ENCODE assay signal across 24 mouse cellular contexts in genomic region chr2:85168327-85168726, GRCm38 (mm10). TPM values are rescaled to one million over a fixed set of nuclear protein-coding genes. Genes with fewer than 3 reads are reported as not detected.
DNase-seq lines count a peak whose midpoint lies in the region; ATAC-seq lines count a peak whose summit lies in the region.
"Had no signal": no experiment of that assay in that cellular context is flagged by ENCODE, and none has a peak within 500 bp of the region (broad histone marks: within the 10 kb centered on the region; RNA-seq: fewer than 3 reads in every experiment).

No protein-coding gene starts in this region.

- H3K27me3 ChIP-seq in heart, embryonic 13.5 days (replicated peaks), result no peaks in the 10 kb centered on the region
- H3K27me3 ChIP-seq in kidney, embryonic 15.5 days, result peaks cover 7% of the 10 kb centered on the region
- H3K27me3 ChIP-seq: embryonic facial prominence, embryonic 15.5 days; forebrain, embryonic 15.5 days; midbrain, embryonic 12.5 days had no signal

- H3K36me3 ChIP-seq in heart, embryonic 13.5 days, result no peaks in the 10 kb centered on the region
- H3K36me3 ChIP-seq in kidney, embryonic 15.5 days, result no peaks in the 10 kb centered on the region
- H3K36me3 ChIP-seq: embryonic facial prominence, embryonic 15.5 days; forebrain, embryonic 15.5 days; hindbrain, embryonic 10.5 days; midbrain, embryonic 12.5 days had no signal

- peak overlapping the region; percentile 10; the same call in 1 of the 2 replicates for H3K27ac ChIP-seq in heart, embryonic 13.5 days (replicated peaks)
- peak overlapping the region; percentile 64 for H3K27ac ChIP-seq in kidney, embryonic 15.5 days
- H3K27ac ChIP-seq: embryonic facial prominence, embryonic 15.5 days; forebrain, embryonic 15.5 days; hindbrain, embryonic 10.5 days; layer of hippocampus, adult 2 months; midbrain, embryonic 12.5 days had no signal

- no peak overlapping the region for H3K4me2 ChIP-seq in heart, embryonic 13.5 days
- H3K4me2 ChIP-seq in kidney, embryonic 15.5 days, result no peak overlapping the region
- H3K4me2 ChIP-seq: embryonic facial prominence, embryonic 15.5 days; forebrain, embryonic 15.5 days; heart, embryonic 11.5 days; liver, embryonic 11.5 days; midbrain, embryonic 12.5 days had no signal

- no peaks in the 10 kb centered on the region for H3K9me3 ChIP-seq in heart, embryonic 13.5 days
- no peaks in the 10 kb centered on the region for H3K9me3 ChIP-seq in kidney, embryonic 15.5 days (replicated peaks)
- H3K9me3 ChIP-seq: embryonic facial prominence, embryonic 15.5 days; forebrain, embryonic 15.5 days; hindbrain, embryonic 10.5 days; midbrain, embryonic 12.5 days had no signal

- WGBS in heart, embryonic 13.5 days, result 38% methylated on average over 1 of the region's 1 CpGs
- 78% methylated on average over 1 of the region's 1 CpGs for WGBS in kidney, embryonic 15.5 days

- no peak for ATAC-seq in heart, embryonic 13.5 days (ENCODE audit: extremely low read depth, insufficient number of reproducible peaks, low FRiP score, low TSS enrichment)
- ATAC-seq in kidney, embryonic 15.5 days (replicated peaks; ENCODE audit: low FRiP score), result no peak
- ATAC-seq: forebrain, embryonic 15.5 days; hindbrain, embryonic 16.5 days; liver, postnatal 0 days had no signal

- H3K4me3 ChIP-seq in heart, embryonic 13.5 days, result no peak overlapping the region
- H3K4me3 ChIP-seq in kidney, embryonic 15.5 days (replicated peaks), result no peak overlapping the region
- H3K4me3 ChIP-seq: embryonic facial prominence, embryonic 15.5 days; forebrain, embryonic 15.5 days; hindbrain, embryonic 10.5 days; layer of hippocampus, adult 2 months; midbrain, embryonic 12.5 days had no signal

- DNase-seq in heart, adult 8-10 months (ENCODE audit: low spot score), result no peak
- DNase-seq in kidney, postnatal 14 days, result no peak
- DNase-seq in lung, postnatal 36 days, result peak; percentile 7
- DNase-seq in lung, postnatal 25 days (ENCODE audit: low spot score), result no peak
- no peak for DNase-seq in right cerebral cortex, adult 18-20 months
- DNase-seq: adrenal gland, postnatal 25 days; cerebellum, adult 9-10 months; gastrocnemius, postnatal 10 days; kidney, adult 18-20 months; kidney, postnatal 25 days; liver, postnatal 0 days had no signal

- no peak overlapping the region for H3K9ac ChIP-seq in heart, embryonic 13.5 days
- no peak overlapping the region for H3K9ac ChIP-seq in kidney, embryonic 15.5 days
- H3K9ac ChIP-seq: embryonic facial prominence, embryonic 15.5 days; forebrain, embryonic 15.5 days; liver, postnatal 0 days; midbrain, embryonic 12.5 days had no signal

- H3K4me1 ChIP-seq in heart, embryonic 13.5 days, result peaks cover 14% of the 10 kb centered on the region; the same call in 1 of the 2 replicates
- peaks cover 12% of the 10 kb centered on the region for H3K4me1 ChIP-seq in kidney, embryonic 15.5 days
- H3K4me1 ChIP-seq: forebrain, embryonic 15.5 days; midbrain, embryonic 12.5 days had no signal

RNA-seq across cellular contexts. Expression of gene Lrrc55, which starts 28.7 kb away (rescaled TPM):
- polyA plus RNA-seq in heart, embryonic 13.5 days (2015; fragmentation: Nextera tagmentation; extraction: Ambion mirVana), result 0.32 and 0.35 TPM in 2 replicates
- 1 to 10 TPM in 3 of 4 experiments, under 1 TPM in 1; 0.84 to 2.4 (median 2.0) TPM for total RNA-seq in heart, adult 8-10 months (2022)
- polyA plus RNA-seq in kidney, embryonic 15.5 days (2015; fragmentation: Nextera tagmentation; extraction: Ambion mirVana), result 0.40 and 0.65 TPM in 2 replicates
- total RNA-seq: megakaryocyte, adult 5-6 weeks; monocyte, adult 5-6 weeks; neutrophil, adult 5-6 weeks had no signal

RNA-seq across cellular contexts. Expression of gene Aplnr, which starts 32.3 kb away (rescaled TPM):
- 22.3 and 27.8 TPM in 2 replicates for polyA plus RNA-seq in heart, embryonic 13.5 days (2015; fragmentation: Nextera tagmentation; extraction: Ambion mirVana)
- total RNA-seq in heart, adult 8-10 months (2022), result 10 to 100 TPM; 10.3 to 26.7 (median 25.4) TPM
- 94.6 and 104 TPM in 2 replicates for polyA plus RNA-seq in kidney, embryonic 15.5 days (2015; fragmentation: Nextera tagmentation; extraction: Ambion mirVana)
- total RNA-seq: monocyte, adult 5-6 weeks had no signal
